Mouse (Mus musculus) kidney, adult 2 months (tissue): ENCODE measurements around the gene Lima1.

Experiments used
- CTCF ChIP-seq: fragments of 200-500 bp; conservative IDR thresholded peaks from 2 replicates; pipeline ENCODE4 v1.5.1; 2011; ENCODE audit warnings: low read depth, mild to moderate bottlenecking, control low read depth, low read length, moderate library complexity, mixed read lengths; ENCODE audit not compliant: insufficient read depth, insufficient read length
- POLR2A ChIP-seq: fragments of 200-500 bp; IDR thresholded peaks from one replicate; pipeline ENCODE4 v1.6.1; 2011; ENCODE audit warnings: low read depth, low read length, control low read depth

- TF ChIP-seq CTCF (no peak), POLR2A (no peak)
Observed at GRCm38 (mm10) chr15:99826210-99826888, 48.9 kb downstream of the Lima1 start.
